Mouse (Mus musculus) lung, postnatal 36 days (tissue): Measurements from ENCODE around the gene Cdc14a.
A peak's percentile ranks its signal among the peaks of the same experiment; 100 is the strongest.

Experiments used
- DNase-seq: peaks from one replicate; pipeline ENCODE4 v3.0.0; 2022; ENCODE audit warnings: mixed read lengths

Gene Cdc14a

GRCm38 (mm10) chr3:116263061-116263460 is 160.8 kb downstream of the Cdc14a start:
- DNase-seq: peak; percentile 69

GRCm38 (mm10) chr3:116256104-116256503 is 167.7 kb downstream of the Cdc14a start:
- DNase-seq: no peak

GRCm38 (mm10) chr3:116253077-116253531 is 170.7 kb downstream of the Cdc14a start, which contains the start of gene Gpr88:
Gene Gpr88, minus strand, starts transcription at chr3:116253503.
- peak; percentile 55 for DNase-seq

- no peak for DNase-seq
Measured at GRCm38 (mm10) chr3:116252255-116253040, 171.4 kb downstream of the Cdc14a start.

GRCm38 (mm10) chr3:116251481-116252254 is 172.2 kb downstream of the Cdc14a start:
- DNase-seq: peak; percentile 29

GRCm38 (mm10) chr3:116249026-116249425 is 174.8 kb downstream of the Cdc14a start:
- no peak for DNase-seq

- no peak for DNase-seq
Measured at GRCm38 (mm10) chr3:116244476-116244875, 179.4 kb downstream of the Cdc14a start.

GRCm38 (mm10) chr3:116242685-116243084 is 181.1 kb downstream of the Cdc14a start:
- DNase-seq: no peak

GRCm38 (mm10) chr3:116237527-116237926 is 186.3 kb downstream of the Cdc14a start:
- no peak for DNase-seq

- no peak for DNase-seq
Measured at GRCm38 (mm10) chr3:116236856-116237255, 187.0 kb downstream of the Cdc14a start.

GRCm38 (mm10) chr3:116233515-116233914 is 190.3 kb downstream of the Cdc14a start:
- no peak for DNase-seq

GRCm38 (mm10) chr3:116232763-116233162 is 191.1 kb downstream of the Cdc14a start:
- DNase-seq: no peak

- DNase-seq: no peak
Measured at GRCm38 (mm10) chr3:116229336-116229735, 194.5 kb downstream of the Cdc14a start.

- no peak for DNase-seq
Measured at GRCm38 (mm10) chr3:116228360-116229245, 195.2 kb downstream of the Cdc14a start.

- no peak for DNase-seq
Measured at GRCm38 (mm10) chr3:116227383-116227782, 196.4 kb downstream of the Cdc14a start.

GRCm38 (mm10) chr3:116226915-116227314 is 196.9 kb downstream of the Cdc14a start:
- DNase-seq: no peak
